Mouse (Mus musculus) embryonic fibroblast, embryonic 13.5 days (primary cell): ENCODE data around the gene Gm11992. TPM values are rescaled to one million over a fixed set of nuclear protein-coding genes. Genes with fewer than 3 reads are reported as not detected.

Experiments used
- H3K27ac ChIP-seq: 2 replicates; pipeline ENCODE4 v1.5.1; 2012; ENCODE audit warnings: low read length, control low read depth, inconsistent platforms; ENCODE audit not compliant: insufficient read depth
- H3K4me1 ChIP-seq: 2 replicates; pipeline ENCODE4 v1.6.1; 2011; ENCODE audit warnings: low read length; ENCODE audit not compliant: control insufficient read depth, insufficient read depth
- H3K4me3 ChIP-seq: 2 replicates; pipeline ENCODE4 v1.5.1; 2011; ENCODE audit warnings: mild to moderate bottlenecking, control low read depth, low read length; ENCODE audit not compliant: insufficient read depth
- CTCF ChIP-seq: IDR thresholded peaks from 2 replicates; pipeline ENCODE4 v1.5.1; 2011; ENCODE audit warnings: mild to moderate bottlenecking, control low read depth, low read length, moderate library complexity, borderline replicate concordance; ENCODE audit not compliant: insufficient read depth
- POLR2A ChIP-seq: IDR thresholded peaks from 2 replicates; pipeline ENCODE4 v1.6.1; 2011; ENCODE audit warnings: low read depth, mild to moderate bottlenecking, control low read depth, low read length, moderate library complexity
- polyA plus RNA-seq: library from polyadenylated mRNA; stranded (reverse); fragments of >200 nt; gene quantifications from 2 replicates; pipeline ENCODE4 v1.2.4, GENCODE M21; 2011; ENCODE audit warnings: low read depth; ENCODE audit not compliant: missing spikeins, insufficient read length

Gm11992 gene
- polyA plus RNA-seq, result not detected in 2 replicates

- H3K4me1 ChIP-seq, result 0 out of 2 replicates have a peak, but pooled peaks cover 2% of the 10 kb centered on the region
- H3K27ac ChIP-seq, result no peak within 1 kb of the TSS
Measured at GRCm38 (mm10) chr11:9048011-9048702, at the start of gene Gm11992. Gene Gm11992 (plus strand): TSS chr11:9048594.

DNA sequence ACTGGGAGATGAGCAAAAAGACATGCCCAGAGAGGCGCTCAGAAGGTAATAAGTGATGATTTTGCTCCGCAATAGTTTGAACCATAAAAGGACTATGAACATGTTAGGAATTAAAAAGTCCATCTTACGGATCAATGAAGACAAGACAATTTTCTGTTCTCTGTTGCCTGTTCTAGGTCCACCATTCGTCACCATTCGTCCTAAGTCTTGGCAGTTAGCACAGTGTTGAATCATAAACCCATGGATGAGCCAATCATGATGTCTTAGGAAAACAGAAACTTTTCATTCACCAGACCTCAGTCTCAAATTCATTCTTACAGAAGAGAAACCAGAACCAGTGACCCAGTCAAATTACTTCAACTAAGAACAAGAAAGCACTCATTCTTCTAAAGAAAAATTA lies 39.6 kb upstream of the Gm11992 start:
- Histone ChIP-seq H3K4me1 (no peaks in the 10 kb centered on the region; the same call in 1 of the 2 replicates), H3K27ac (no peak overlapping the region), H3K4me3 (no peak overlapping the region)
- TF ChIP-seq POLR2A (no peak), CTCF (no peak)

More at GRCm38 (mm10) chr11:9048011-9048702, at the start of gene Gm11992:
- TF ChIP-seq CTCF, result no peak
- TF ChIP-seq POLR2A, result no peak
- peak within 1 kb of the TSS; percentile 38 for H3K4me3 ChIP-seq

GRCm38 (mm10) chr11:9010416-9010815 lies 38.0 kb upstream of the Gm11992 start:
- TF ChIP-seq CTCF (no peak), POLR2A (no peak)
- H3K4me3 ChIP-seq, result peak overlapping the region; percentile 86
- peak overlapping the region; percentile 73; the same call in 1 of the 2 replicates for H3K27ac ChIP-seq
- H3K4me1 ChIP-seq, result no peaks in the 10 kb centered on the region; the same call in 1 of the 2 replicates

DNA sequence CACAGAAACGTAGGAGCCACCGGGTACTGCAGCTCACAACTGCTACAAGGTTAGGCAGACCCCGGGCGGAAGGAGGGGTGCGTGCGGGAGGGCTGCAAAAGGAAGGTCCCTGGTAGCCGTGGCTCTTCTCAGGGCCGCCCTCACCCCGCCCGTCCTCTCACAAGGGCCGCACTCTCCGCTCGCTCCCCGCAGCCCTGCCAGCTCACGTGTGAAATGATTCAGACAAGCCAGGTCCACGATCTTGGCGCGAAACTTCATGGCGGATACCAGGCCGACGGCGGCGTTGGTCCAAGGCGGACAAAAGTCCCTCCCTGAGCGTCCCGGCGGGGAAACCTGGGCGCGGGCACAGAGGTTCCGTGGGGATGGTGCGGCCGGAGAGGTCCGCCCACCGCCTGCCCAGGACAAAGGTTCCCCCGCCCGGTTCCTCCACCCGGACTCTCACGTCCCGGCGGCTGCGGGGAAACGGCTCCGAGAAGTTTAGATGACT lies 37.5 kb upstream of the Gm11992 start, which contains the start of gene Hus1:
Hus1 (minus strand) TSS at position 339 of the 487 bp plus-strand sequence.
- Histone ChIP-seq H3K4me1 (no peaks in the 10 kb centered on the region; the same call in 1 of the 2 replicates), H3K4me3 (peak within 1 kb of the TSS; percentile 86), H3K27ac (peak within 1 kb of the TSS; percentile 73)
- no peak for TF ChIP-seq CTCF
- peak; percentile 86 for TF ChIP-seq POLR2A

- peak overlapping the region; percentile 86 for H3K4me3 ChIP-seq
- H3K27ac ChIP-seq, result no peak overlapping the region
- TF ChIP-seq CTCF (no peak), POLR2A (no peak)
- no peaks in the 10 kb centered on the region; the same call in 1 of the 2 replicates for H3K4me1 ChIP-seq
Measured at GRCm38 (mm10) chr11:9011348-9011747, 37.0 kb upstream of the Gm11992 start.

GRCm38 (mm10) chr11:9014740-9015139 lies 33.7 kb upstream of the Gm11992 start:
- Histone ChIP-seq H3K27ac (no peak overlapping the region), H3K4me3 (no peak overlapping the region), H3K4me1 (no peaks in the 10 kb centered on the region; the same call in 1 of the 2 replicates)
- TF ChIP-seq POLR2A (no peak), CTCF (no peak)

DNA sequence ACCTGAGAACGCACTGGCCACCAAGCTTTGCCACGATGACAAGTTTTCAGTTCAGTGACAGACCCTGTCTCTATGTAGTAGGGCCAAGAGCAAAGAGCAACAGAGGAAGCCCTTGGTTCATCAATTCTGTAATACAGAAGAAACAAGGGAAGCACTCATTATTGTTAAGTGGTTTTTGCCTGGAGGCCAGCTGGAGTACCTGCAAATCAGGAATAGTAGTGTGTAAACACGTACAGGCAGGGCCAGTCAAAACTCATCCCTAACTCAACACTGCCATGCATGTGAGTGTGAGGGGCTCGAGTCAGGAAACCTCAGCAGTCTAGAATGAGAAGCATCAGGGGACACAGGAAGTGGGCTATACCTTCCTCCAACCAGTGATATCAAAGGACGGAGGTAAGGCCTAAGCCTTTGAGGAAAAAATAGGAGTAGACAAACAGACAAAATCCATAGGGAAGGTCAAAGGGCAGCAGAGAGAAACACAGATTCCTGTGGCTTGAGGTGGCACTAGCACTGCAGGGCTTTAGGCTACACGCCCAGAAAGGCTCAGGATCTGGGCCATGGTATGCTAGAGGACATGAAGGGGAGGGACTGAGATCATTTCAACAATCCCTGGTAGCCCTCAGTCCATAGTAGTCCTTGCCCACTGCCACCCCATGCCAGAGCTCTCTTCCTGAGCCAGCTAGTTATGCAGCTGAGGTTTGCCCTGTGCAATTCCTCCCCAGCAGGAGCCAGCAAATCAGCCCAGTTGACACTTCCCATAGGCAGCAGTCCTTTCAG lies 29.7 kb upstream of the Gm11992 start:
- Histone ChIP-seq H3K4me3 (no peak overlapping the region), H3K27ac (no peak overlapping the region), H3K4me1 (no peaks in the 10 kb centered on the region)
- TF ChIP-seq POLR2A (no peak), CTCF (no peak)

GRCm38 (mm10) chr11:9020207-9020606 lies 28.2 kb upstream of the Gm11992 start:
- TF ChIP-seq CTCF, result no peak
- TF ChIP-seq POLR2A, result no peak
- H3K4me1 ChIP-seq, result no peaks in the 10 kb centered on the region

GRCm38 (mm10) chr11:9024782-9025181 lies 23.6 kb upstream of the Gm11992 start:
- Histone ChIP-seq H3K4me1 (no peaks in the 10 kb centered on the region), H3K27ac (no peak overlapping the region), H3K4me3 (no peak overlapping the region)
- TF ChIP-seq POLR2A, result no peak
- no peak for TF ChIP-seq CTCF

More at GRCm38 (mm10) chr11:9020207-9020606, 28.2 kb upstream of the Gm11992 start:
- no peak overlapping the region for H3K4me3 ChIP-seq
- H3K27ac ChIP-seq, result no peak overlapping the region

GRCm38 (mm10) chr11:9025211-9025610 lies 23.2 kb upstream of the Gm11992 start:
- Histone ChIP-seq H3K27ac (no peak overlapping the region), H3K4me1 (no peaks in the 10 kb centered on the region), H3K4me3 (no peak overlapping the region)
- no peak for TF ChIP-seq POLR2A
- no peak for TF ChIP-seq CTCF
